Mouse (Mus musculus) G1E (cell line): ENCODE results near the gene Cxcl5.

Experiments
- CTCF ChIP-seq: IDR thresholded peaks from 2 replicates; pipeline ENCODE4 v1.5.1; 2012; ENCODE audit warnings: low read depth, low read length, inconsistent platforms, mixed read lengths
- GATA1 ChIP-seq: IDR thresholded peaks from 2 replicates; pipeline ENCODE4 v1.6.1; 2012; ENCODE audit warnings: borderline replicate concordance, low read length, inconsistent platforms, mixed read lengths
- GATA2 ChIP-seq: IDR thresholded peaks from 2 replicates; pipeline ENCODE4 v1.6.1; 2012; ENCODE audit warnings: low read depth, low read length, inconsistent platforms, borderline replicate concordance
- POLR2AphosphoS5 ChIP-seq: IDR thresholded peaks from 2 replicates; pipeline ENCODE4 v1.6.1; 2012; ENCODE audit warnings: low read depth, low read length, inconsistent platforms; ENCODE audit not compliant: insufficient replicate concordance

GRCm38 (mm10) chr5:90760844-90761243 lies 1.7 kb downstream of the Cxcl5 start:
- no peak for TF ChIP-seq CTCF
- TF ChIP-seq GATA1, result no peak
- TF ChIP-seq POLR2AphosphoS5, result no peak
- no peak for TF ChIP-seq GATA2
